Mouse (Mus musculus) pancreas, adult 10 weeks (tissue): ENCODE measurements around the gene Arhgef9. TPM values are rescaled to one million over a fixed set of nuclear protein-coding genes. Genes with fewer than 3 reads are reported as not detected.

Source experiments
- polyA plus RNA-seq: library from polyadenylated mRNA; stranded (reverse); fragments of 350-450 nt; fragmentation: Illumina TruSeq; extraction: RNeasy Lipid Tissue Mini Kit (QIAGEN cat#74804); gene quantifications from one replicate; pipeline ENCODE4 v1.2.3, GENCODE M21; 2015; ENCODE audit warnings: low read depth, low replicate concordance; ENCODE audit not compliant: insufficient read depth

Gene Arhgef9
- 3.0 TPM for polyA plus RNA-seq

GRCm38 (mm10) chrX:95196104-95196919, at the start of gene Arhgef9:
Gene Arhgef9, minus strand, starts transcription at chrX:95196856.

DNA sequence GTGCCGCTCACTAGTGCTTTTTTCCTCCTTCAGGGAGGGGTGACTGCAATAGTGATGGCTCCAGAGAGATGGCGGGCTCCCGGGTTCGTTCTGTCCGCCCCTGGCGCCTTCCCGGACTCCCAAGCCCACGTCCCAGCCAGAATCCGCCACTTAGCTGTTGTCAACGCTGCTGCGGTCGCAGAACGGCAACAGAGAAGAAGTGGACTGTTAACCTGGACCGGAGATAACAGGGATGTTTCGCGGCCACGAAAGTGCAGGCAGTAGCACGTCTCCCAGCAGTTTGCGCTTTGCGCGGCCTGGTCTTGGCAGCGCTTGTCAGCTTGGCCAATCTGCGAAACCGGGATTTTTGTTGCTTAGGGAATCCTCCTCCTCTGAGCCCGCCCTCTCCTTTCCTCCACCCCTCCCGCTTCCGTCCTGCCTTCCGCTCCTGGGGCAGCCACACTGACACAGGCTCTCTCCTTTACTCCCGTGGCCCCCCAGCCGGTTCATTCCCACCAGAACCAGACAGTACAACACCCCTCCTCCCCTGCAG, 170.2 kb downstream of the Arhgef9 start, which contains the start of gene Spin4:
Spin4 (minus strand) TSS at position 322 of the 532 bp plus-strand sequence.

Other genes starting within 250 kb of the Arhgef9 start
- gene Spin4, start 170.2 kb downstream of the Arhgef9 start, polyA plus RNA-seq: 0.31 TPM
- 1.4 TPM for gene Amer1, start 248.0 kb upstream of the Arhgef9 start, polyA plus RNA-seq